Mouse (Mus musculus) T-helper 1 cell (primary cell): Measurements from ENCODE around the gene Gm21972.

ENCODE experiments used
- in situ Hi-C: fragments of 300-600 bp; cut with MboI, MseI; formaldehyde crosslinking; loops from one replicate; pipeline ENCODE4 v1.15.1; 2025; ENCODE audit warnings: high pct_unique_total_duplicates

Gm21972 gene

DNA sequence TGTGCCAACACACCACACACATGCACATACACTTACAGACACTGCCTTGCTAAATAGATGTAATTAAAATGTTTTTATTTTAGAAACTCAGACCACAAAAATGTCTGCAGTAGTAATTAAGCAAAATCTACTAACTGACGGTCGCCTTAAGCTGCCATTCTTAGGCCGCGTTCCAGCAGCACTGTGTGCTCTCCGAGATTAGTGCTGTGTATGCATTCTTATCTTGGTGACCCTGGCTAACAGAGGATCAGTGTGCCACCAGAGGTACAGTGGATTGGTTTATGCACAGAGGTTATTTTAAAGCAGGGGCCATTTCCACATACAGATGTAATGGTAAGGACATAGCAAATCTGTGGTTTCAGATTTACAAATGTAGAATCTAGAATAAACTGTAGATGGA is 27.6 kb downstream of the Gm21972 start:
- in situ Hi-C loops = no loop called here

DNA sequence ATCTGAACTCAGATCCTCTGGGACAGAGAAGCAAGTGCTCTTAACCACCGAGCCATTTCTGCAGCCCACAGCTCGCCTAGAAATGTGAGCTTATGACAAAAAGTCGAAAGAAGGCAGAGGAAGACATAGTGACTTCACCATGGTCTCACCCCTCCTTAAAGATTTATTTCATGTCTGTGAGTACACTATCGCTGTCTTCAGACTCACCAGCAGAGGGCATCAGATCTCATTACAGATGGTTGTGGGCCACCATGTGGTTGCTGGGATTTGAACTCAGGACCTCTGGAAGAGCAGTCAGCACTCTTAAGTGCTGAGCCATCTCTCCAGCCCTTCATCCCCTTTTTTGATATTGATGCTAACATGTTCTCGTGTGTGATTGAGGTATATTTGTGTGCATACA is 41.2 kb downstream of the Gm21972 start:
- in situ Hi-C loops = loop anchor here (5.0 kb wide), 1 partner anchor 163 kb away; no protein-coding TSS in a partner anchor

DNA sequence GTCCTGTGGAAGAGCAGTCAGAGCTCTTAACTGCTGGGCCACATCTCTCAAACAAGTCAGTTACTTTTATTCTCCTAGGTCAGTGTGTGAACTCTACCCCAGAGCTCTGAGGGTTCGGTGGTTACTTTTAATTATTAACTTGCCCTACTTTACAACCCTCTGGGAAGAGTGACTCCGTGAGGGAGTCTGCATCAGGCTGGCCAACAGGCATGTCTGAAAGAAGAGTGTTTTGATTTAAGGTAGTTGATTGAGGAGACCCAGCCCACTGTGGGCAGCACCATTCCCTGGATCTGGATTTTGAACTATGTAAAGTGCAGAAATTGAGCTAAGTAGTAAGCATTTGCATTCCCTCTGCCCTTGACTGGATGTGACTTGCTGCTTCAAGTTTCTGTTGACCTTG is 42.6 kb downstream of the Gm21972 start:
- in situ Hi-C loops = loop anchor here (5.0 kb wide), 1 partner anchor 161 kb away; no protein-coding TSS in a partner anchor

DNA sequence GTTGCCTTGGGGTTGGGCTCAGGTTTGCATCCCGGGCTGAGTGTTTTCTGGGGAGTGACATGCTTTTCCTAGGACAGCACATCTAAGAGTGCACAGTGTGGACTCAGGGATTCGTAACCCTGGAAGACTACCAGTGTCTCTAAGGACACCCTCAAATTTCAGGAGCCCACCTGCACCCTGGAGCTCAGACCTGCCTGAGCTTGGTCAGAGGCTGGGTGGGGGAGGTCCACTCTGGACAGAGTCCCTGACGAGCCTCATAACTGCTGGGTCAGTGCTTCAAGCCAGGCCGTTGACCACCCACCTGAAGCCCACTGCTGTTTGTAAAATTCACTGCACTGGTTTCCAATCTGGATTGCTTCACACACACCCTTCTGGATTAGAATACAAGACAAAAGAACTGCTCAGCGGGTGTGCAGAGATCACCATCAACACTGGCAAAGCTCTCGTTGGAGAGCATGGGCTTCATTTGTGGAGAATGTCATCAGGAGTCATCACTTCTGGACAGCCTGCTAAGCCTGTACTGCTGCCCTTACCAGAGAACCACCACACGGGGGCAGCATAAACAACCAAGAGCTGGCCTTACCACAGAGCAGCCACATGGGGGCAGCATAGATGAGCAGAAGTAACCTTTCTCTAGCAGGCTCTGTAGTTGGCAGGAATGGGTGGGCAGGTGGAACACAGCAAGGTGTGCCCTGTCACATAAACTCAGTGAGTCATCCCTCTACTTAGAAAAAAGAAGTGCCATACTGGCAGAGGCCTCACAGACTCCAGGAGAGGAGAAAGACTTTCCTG is 45.2 kb downstream of the Gm21972 start:
- in situ Hi-C loops = loop anchor here (5.0 kb wide), 1 partner anchor 159 kb away; no protein-coding TSS in a partner anchor

DNA sequence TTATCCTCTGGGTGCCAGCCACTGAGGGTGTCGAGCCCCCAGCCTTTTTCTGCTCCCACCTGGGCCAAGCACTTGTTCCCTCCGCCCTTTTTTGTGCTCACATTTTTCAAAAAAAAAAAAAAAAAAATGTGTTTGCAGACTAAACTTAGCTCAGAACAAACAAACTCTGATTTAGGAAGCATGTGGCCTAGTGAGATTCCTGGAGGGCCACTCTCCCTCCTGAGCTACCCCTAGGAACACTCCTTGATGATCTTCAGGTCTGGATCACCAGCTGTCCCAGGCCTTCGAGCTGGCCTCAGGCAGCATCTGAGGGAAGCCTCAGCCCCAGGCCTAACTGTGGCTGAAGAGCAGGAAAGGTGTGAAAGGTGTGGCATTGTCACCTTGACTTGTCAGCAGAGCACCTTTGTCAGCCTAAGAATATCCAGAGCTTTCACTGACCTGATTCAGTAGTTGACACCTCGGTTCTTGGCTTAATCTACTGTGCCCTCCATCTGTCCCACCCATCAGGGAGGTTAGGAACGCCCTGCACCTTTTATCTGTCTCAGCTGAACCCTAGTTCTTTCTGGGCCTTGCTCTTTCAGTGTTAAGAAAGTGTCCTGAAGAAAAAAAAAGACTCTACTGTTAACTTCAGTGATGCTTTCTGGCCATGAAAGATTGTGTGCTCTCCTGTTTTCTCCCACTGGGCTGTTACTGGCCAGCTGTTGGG is 48.7 kb downstream of the Gm21972 start:
- in situ Hi-C loops = no loop called here

DNA sequence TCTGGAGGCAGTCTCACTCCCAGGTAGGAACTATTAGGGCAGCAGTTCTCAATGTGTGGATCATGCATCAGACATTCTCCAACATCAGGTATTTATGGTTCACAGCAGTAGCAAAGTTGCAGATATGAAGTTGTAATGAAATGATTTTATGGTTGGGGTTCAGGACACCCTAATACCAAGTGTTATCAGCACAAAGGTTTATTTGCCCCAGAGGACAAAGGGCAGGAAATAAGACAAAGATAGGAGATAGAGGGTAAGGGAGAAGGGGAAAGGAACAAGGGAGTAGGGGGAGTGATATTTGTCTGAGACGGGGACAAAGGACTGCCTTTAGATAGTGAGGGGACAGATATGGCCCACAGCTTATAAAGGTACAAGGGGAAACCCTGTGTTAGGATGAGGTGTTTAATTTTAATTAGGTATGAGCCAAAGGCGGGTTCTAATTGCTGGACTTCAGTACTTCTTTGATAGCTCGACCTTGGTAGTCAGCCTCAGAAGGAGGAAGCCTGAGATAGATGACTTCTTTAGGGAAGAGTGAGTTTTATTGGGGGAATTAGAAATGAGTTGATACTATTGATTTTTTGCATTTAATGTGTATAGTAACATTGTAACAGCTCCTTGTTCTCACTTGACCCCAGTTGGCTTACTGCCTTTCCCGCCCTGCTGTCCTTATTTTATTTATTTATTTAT is 50.3 kb downstream of the Gm21972 start:
- in situ Hi-C loops = no loop called here

DNA sequence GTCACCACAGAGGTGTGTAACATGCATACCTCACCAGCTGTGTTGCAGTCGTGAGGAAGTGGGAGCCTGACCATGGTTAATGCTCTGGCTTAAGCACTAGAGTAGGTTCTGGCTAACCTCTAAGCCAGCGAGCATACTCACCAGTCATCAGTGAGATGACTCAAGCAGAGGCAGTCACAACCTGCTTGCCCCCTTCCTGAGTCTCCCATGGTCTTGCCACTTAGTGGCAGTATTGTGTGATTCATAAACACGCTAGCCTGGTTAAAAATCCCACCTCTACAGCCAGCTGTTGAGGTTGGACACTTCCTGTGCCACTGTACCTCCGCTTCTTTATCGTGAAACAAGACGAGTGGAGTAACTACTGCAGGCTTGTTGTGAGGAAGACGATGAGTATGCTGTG is 53.3 kb downstream of the Gm21972 start:
- in situ Hi-C loops = no loop called here

DNA sequence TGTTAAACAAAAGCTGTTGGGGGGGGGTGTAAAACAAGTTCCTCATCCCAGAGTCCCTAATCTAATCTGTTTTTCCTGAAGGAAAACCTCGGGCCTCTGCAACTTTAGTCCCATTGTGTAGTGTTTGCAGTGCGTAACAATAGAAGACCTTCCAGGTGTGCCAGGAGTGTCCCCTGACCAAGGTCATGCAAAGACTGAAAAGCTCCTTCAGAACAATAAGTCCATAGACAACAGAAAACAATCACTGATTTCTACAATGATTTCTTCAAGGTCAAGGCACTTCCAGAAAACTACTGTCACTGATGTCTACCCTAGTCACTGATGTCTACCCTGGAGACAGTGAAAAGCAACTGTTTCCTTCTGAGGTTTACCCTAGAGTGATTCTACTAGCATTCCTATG is 54.4 kb downstream of the Gm21972 start:
- in situ Hi-C loops = no loop called here

DNA sequence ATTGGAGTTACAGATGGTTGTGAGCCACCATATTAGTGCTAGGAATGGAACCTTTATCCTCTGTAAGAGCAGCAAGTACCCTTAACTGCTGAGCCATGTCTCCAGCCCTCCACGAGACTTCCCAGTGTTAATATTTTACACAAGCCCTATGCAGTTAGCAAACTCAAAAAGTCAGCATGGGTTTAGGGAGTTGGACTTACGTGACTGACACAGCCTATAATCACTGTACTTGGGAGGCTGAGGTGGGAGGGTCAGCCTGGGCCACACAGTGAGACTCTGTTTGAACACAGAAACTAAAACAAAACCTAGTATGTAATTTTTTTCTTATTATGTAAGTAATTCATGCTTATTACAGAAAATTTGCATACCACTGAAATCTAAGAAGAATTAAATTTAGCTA is 54.8 kb downstream of the Gm21972 start:
- in situ Hi-C loops = no loop called here

DNA sequence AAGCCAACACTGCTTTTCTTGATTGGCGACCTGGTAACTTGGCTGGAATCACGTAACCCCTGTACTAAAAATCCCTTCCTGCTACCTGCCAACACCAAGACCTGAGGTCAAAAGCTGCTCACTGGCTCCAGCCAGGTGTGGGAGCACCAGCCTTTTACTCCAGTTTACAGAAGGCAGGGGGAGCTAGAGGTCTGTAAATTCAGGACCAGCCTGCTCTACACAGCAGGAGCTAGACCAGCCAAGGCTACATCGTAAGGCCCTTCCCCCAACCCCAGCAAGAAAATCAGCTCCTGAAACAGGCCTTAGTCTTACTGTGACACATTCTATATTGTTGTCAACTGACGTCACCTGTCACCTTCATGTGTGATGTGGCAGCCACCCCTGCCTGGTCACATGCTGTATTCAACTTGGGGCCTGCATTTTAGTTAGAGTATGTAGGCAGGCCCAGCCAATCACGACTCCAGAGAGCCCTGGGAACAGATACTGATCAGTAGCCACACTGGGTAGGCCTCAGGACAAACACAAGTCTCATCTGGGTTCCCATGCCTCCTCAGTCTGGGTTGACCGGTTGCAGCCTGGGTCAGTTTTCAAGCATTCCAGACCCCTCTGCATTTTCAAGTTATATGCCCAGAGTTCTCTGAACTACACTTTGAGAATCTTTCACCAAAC is 55.7 kb downstream of the Gm21972 start:
- in situ Hi-C loops = no loop called here

DNA sequence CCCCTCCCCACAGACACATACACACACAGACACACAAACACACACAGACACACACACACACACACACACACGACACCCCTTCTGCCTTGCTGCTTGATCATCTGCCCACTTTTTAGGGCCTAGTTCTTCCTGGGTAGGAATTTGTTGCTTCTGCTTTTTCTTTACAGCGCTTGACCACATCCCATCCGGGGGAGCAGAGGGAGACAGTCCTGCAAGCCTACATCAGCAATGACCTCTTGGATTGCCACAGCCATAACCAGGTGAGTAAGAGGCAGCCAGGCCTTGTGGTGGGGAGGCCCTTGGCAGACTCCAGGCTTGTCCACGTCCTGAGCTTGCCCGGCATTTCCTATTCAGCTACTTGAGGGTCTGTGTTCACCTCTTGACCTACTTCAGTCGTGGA is 57.4 kb downstream of the Gm21972 start:
- in situ Hi-C loops = no loop called here

DNA sequence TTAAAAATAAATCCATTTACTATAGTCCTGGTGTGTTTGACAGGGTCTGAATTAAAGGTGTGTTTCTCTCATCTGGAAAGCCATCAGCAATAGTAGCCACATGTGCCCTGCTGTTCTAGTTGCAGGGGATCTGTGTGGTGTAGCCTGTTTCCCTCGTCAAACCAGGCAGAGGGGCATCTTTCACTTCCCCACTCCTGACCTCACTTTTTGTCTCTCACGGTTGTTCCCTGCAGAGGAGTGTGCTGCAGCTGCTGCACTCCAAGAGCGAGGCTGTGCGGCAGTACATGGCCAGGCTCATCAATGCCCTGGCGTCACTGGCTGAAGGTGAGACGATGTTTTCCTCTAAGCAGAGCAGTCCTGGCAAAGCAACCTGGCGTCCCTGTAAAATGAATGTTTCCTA is 60.6 kb downstream of the Gm21972 start:
- in situ Hi-C loops = no loop called here

DNA sequence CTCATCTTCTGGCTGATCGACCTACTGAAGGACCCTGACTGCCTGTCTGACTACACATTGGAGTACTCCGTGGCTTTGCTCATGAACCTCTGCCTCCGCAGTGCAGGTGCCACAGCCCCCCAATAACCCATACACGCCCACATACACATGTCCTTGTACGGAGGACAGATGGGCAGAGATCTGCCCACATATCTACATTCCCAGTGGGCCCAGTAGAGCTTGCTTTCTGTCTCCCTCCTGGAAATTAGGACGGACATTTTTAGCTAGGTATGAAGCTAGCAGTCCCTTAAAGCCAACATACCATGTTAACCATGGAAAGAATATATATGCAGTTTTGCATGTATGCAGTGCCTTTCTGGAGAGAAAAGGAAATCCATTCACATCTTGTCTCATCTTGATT is 64.8 kb downstream of the Gm21972 start:
- in situ Hi-C loops = no loop called here

DNA sequence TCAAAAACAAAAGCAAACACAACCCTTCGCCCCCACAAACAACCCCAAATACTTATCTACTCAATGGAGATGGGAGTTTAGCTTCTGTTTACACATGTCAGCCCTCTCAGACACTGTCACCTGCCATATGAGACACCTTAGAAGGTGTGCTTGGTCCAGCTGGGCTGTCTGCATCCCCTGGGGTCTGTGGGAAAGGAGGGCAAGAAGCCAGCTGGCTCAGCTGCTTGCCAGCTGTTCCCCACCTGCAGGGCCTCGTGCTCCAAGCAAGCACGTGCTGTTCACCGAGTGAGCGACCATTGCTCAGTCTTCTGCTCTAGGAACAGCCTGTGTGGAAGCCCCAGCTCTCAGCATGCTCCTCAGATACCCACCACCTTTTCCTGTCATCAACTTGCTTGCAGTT is 65.6 kb downstream of the Gm21972 start:
- in situ Hi-C loops = no loop called here

DNA sequence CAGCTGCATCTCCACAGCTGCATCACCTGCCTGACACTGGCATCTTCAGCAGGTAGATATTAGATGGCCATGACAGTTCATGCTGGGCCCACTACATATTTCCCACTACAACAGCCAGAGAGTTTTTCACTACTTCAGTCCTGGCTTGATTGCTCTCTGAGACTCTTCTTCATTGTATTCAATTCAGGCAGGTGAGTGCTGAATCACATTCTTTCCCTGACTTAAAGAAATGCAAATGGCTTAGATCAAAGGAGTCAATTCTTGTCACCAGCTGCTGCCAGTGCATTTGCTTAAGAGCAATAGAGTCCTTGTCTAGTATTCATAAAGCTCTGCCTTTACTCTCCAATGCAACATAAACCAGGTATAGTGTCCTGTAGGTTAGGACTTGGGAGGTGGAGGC is 67.9 kb downstream of the Gm21972 start:
- in situ Hi-C loops = no loop called here

DNA sequence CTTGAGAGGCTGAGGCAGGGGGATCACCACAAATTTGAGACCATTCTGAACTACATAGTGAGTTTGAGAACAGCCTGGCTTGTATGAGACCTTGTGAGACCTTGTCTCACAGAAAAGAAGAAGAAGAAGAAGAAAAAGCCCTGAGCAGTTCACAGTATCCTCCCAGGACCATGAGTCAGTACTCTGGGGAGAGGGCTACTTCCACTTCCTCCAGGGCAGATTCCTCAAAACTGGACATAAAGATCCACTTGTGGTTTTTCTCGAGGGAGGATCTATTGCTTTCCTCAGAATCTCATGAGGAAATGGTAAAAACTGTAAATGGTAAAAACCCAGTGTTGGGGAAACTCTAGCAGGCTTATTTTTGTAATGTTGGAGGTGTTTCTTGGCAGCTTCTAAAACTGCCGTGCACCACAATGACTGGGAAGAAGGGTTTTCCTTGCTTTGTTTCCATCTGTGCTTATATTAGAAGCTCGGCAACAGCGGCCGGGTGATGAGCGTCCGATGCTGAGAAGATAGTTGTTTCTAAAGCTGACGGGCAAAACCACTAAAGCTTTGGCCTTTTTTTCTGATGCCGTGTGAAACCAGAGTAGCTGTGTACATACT is 69.3 kb downstream of the Gm21972 start:
- in situ Hi-C loops = no loop called here

DNA sequence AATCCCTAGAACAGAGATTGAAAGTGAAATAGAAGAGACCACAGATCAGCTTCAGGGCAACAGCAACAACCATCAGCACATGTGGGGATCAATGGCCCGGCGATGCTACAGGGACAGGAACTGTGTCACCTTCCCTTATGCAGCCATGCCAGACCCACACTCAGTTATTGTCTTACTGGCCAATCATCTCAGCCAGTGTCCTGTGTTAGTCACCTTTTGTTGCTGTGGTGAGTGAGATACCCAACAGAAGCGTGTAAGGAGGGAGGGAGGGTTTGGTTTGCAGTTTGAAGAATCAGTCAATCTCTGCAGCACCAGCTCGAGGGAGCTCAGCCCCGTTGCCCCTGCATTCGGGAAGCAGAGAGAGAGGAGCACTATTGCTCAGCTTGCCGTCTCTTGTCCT is 77.2 kb downstream of the Gm21972 start:
- in situ Hi-C loops = no loop called here

DNA sequence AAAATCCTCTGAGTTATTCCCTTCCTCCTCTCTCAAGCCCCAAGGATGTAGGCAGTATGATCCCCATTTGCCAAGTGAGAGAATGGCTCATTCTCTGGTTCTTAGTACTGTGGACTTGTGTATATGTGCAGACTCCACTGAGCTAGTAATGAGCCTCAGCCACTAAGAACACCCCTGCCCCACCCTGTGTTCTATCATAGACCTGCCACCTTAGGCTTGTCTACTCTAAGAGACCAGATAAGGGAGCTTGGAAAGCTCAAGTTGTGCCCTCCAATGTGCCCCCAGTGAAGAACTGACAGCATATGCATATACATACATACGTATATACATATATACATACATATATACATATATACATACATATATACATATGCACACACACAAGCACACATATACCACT is 78.1 kb downstream of the Gm21972 start:
- in situ Hi-C loops = no loop called here
